Mouse (Mus musculus) A20 (cell line): ENCODE measurements around the gene Rnf121.
A peak's percentile ranks its signal among the peaks of the same experiment; 100 is the strongest.
"Not testable (repeated sequence)": the region's sequence is repeated elsewhere in the genome, so short reads cannot be mapped to it uniquely, and the experiment has no call there.

Source experiments
- DNase-seq: peaks from one replicate; pipeline ENCODE4 v3.0.0-alpha.2; 2011; ENCODE audit warnings: low read depth, low spot score

Gene Rnf121

GRCm38 (mm10) chr7:102064655-102065045, 619 bp downstream of the Rnf121 start:
- no peak for DNase-seq

DNA sequence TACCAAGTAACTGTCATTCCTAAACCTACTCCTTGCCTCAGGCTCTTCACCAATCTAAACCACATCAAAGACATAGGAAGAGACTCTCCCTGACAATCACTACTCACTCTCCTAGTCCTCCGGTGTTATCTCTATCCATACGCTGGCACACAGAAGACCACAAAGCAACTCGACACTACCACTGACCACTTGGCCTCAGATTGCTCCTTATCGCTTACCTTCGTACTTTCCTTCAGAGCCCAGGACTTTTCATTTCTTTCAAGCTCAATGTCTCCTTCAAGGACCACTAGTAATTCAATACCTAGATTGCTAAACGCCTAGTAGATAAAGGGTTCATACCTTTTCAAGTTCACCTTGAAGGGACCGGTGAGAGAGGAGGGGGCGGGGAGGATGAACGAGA, 1.4 kb downstream of the Rnf121 start:
- peak; percentile 29 for DNase-seq

DNA sequence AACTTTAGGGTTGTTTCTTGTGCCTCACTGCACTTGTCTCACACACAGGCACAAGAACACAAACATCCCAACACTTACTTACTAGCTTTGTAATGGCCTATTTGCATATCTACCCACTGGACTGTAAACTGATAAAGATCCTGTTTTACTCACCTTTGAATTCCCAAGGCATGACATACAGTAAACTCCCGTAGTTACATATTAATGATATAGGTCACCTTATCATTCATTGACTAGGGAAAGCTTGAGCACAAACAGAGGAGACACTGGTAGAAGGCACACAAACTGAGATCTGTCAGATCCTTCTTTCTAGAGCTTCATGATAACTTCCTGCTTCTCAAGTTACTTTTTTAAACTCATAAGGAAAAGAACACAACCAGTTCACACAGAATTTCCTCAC, 3.1 kb downstream of the Rnf121 start:
- peak; percentile 44 for DNase-seq

- peak; percentile 10 for DNase-seq
Observed at GRCm38 (mm10) chr7:102061353-102061752, 3.9 kb downstream of the Rnf121 start.

GRCm38 (mm10) chr7:102048524-102048923, 16.7 kb downstream of the Rnf121 start:
- peak; percentile 39 for DNase-seq

GRCm38 (mm10) chr7:102042314-102042713, 23.0 kb downstream of the Rnf121 start:
- no peak for DNase-seq

DNA sequence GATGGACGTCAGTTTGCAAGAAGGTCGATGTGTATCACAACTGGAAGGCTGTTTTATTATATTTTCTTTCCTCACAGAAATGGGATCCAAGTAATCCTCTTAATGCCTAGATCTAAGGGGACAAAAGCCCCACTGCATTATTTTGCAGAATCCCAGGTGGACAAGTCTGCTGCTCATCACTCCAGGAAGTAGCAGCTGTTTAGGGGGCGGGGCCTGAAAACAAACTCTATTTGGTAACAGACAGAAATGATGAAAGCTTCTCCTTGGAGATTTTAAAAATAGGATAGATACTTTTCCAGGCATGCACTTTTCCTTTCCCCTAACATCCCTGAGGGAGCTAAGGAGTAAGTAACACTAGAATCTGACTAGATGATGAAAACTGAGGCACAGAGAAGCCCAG, 28.0 kb downstream of the Rnf121 start:
- DNase-seq: no peak

DNA sequence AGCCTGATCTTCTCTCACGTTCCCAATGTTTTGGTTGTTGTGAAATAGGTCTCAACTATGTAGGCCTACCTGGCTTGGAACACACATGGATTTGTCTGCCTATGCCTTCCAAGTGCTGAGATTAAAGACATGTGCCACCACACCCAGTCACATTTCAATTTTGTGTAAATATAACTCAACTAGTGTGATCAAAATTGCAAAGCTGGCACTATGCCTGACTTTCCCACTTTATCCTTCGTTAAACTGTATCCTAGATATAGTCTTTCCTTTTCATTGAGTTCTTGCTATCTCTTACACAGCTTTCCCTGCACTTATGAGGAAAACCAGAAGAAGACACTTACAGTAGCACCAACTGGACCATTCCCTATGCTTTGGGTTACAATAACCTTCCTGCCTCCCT, 29.7 kb downstream of the Rnf121 start:
- DNase-seq: no peak

GRCm38 (mm10) chr7:102034904-102035303, 30.4 kb downstream of the Rnf121 start:
- peak; percentile 38 for DNase-seq

GRCm38 (mm10) chr7:102025187-102026119, 39.8 kb downstream of the Rnf121 start:
- peak; percentile 55 for DNase-seq

DNA sequence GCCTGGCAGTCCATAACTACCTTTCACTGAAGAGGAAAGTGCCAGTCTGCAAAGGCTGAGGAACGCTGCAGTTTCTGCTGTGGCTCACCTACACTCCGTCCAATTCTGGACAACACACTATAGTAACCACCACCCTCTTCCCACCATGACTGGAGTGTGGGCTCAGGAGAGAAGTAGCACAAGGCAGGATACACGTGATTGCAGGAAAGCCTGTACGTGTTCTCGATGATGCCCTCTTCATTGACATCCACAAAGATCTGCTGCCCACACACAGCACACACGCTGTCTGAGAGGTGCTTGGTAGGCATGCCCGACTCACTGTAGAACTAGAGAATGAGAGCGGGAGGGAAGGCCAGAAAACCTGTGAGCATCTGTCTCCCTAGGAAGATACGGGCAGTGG, 41.4 kb downstream of the Rnf121 start:
- DNase-seq: no peak

DNA sequence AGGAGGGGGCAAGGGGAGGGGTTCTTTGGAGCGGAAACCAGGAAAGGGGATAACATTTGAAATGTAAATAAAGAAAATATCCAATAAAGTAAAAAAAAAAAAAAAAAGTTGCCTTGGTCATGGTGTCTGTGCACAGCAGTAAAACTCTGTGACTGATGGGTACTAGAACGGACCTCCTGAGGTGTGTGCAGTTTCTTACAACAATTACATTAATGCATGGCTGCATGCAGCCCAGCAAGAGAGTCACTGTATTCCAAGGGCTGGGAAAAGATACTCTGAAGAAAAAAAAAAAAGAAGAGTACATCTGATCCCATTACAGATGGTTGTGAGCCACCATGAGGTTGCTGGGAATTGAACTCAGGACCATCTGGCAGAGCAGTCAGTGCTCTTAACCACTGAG, 44.3 kb downstream of the Rnf121 start:
- not testable (repeated sequence) for DNase-seq

GRCm38 (mm10) chr7:102019362-102019761, 45.9 kb downstream of the Rnf121 start:
- DNase-seq: no peak

- no peak for DNase-seq
Observed at GRCm38 (mm10) chr7:102018590-102018989, 46.7 kb downstream of the Rnf121 start, which contains the start of gene Il18bp. Gene Il18bp, minus strand, starts transcription at chr7:102018690.

DNA sequence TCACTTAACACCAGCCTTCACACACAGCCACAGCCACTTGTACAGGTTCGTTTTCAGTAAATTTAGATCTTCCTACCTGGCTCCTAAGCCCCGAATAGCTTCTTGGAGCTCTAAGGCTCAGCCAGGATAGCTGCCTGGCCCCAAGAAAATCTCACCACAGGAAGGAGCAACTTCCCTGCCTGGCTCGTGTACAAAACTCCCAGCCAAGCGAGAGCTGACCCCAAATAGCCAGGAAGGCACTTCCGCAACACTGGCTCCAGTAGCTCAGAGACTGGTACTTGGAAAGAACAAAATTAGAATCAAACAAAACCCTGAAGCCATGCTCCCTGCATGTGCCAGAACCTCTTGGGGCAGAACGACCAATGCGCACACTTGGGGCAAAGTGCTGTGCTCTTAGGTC, 47.2 kb downstream of the Rnf121 start:
- no peak for DNase-seq

GRCm38 (mm10) chr7:102017452-102017851, 47.8 kb downstream of the Rnf121 start:
- DNase-seq: no peak

DNA sequence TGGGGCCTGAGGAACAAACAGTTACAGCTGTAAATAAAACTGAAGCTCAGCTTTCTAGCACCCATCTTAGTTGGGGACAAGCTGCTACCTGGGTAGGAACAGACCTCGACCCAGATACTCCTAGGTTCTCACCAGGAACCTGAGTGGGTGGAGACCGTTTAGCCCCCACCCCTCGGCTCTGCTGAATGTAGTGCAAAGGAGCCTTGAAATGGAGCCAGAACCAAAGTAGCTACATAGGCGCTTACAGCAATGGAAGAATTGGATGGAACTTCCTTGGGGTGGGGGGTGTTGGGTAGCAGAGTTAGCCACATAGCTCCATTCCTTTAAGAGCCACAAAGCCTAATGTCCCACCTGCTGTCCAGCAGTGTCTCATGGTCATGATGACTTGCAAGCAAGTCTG, 48.3 kb downstream of the Rnf121 start:
- no peak for DNase-seq

DNA sequence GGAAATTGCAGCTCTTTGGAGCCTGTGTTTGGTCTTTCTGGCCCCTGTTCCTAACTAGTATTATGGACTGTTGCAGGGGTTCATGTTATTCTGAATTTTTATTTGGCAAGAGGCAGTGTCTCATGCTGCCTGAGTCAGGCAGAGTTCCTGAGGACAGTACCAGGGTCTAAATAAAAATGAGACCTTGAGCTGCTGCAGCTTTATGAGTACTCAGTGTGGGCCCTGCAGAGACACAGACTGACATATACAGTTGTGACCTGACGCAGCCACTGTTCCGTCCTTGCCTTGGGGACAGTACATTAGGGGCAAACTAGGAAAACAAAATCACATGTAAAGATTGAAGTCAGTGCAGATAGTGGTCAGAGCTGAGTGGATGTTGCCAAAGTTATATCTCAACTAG, 50.3 kb downstream of the Rnf121 start:
- DNase-seq: no peak

GRCm38 (mm10) chr7:102013416-102013815, 51.9 kb downstream of the Rnf121 start:
- no peak for DNase-seq

GRCm38 (mm10) chr7:102011855-102012254, 53.4 kb downstream of the Rnf121 start:
- DNase-seq: no peak

DNA sequence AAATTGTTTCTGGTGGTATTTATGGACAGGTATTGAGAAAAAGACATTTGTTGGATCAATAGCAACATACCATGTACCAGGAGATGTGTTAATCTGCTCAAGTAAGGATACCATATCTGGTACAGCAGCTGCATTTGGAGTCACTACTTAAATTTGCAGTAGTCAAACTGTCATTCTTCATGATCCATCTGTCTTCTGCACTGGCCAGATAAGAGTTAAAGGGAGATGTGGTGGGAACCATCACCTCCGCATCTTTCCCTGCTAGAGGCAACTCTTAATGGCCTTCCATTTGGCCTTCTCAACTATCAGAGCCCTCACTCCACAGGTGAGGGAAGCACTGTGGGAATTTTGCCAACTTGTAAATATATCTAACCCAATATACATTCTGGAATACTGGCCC, 58.7 kb downstream of the Rnf121 start:
- no peak for DNase-seq

DNA sequence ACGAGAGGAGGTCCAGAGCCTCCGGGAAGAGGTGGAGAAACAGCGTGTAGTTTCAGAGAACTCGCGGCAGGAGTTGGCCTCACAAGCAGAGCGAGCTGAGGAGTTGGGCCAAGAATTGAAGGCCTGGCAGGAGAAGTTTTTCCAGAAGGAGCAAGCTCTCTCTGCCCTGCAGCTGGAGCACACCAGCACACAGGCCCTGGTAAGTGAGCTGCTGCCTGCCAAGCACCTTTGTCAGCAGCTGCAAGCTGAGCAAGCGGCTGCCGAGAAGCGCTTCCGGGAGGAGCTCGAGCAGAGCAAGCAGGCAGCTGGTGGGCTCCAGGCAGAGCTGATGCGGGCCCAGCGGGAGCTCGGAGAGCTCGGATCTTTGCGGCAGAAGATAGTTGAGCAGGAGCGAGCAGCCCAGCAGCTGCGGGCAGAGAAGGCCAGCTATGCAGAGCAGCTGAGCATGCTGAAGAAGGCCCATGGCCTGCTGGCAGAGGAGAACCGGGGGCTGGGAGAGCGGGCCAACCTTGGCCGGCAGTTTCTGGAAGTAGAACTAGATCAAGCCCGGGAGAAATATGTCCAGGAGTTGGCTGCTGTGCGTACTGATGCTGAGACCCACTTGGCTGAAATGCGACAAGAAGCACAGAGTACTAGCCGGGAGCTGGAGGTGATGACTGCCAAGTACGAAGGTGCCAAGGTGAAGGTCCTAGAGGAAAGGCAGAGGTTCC, 64.2 kb downstream of the Rnf121 start:
- DNase-seq: no peak

- no peak for DNase-seq
Observed at GRCm38 (mm10) chr7:102000296-102000695, 65.0 kb downstream of the Rnf121 start.
